Mouse (Mus musculus) G1E (cell line): Measurements from ENCODE around the gene Tbcb.

Experiments used
- CTCF ChIP-seq: IDR thresholded peaks from 2 replicates; pipeline ENCODE4 v1.5.1; 2012; ENCODE audit warnings: low read depth, low read length, inconsistent platforms, mixed read lengths
- GATA1 ChIP-seq: IDR thresholded peaks from 2 replicates; pipeline ENCODE4 v1.6.1; 2012; ENCODE audit warnings: borderline replicate concordance, low read length, inconsistent platforms, mixed read lengths
- GATA2 ChIP-seq: IDR thresholded peaks from 2 replicates; pipeline ENCODE4 v1.6.1; 2012; ENCODE audit warnings: low read depth, low read length, inconsistent platforms, borderline replicate concordance
- POLR2AphosphoS5 ChIP-seq: IDR thresholded peaks from 2 replicates; pipeline ENCODE4 v1.6.1; 2012; ENCODE audit warnings: low read depth, low read length, inconsistent platforms; ENCODE audit not compliant: insufficient replicate concordance
- TAL1 ChIP-seq: conservative IDR thresholded peaks from 2 replicates; pipeline ENCODE4 v1.6.1; 2012; ENCODE audit warnings: low read depth, low read length, inconsistent platforms, mixed read lengths

- TF ChIP-seq POLR2AphosphoS5: no peak
- no peak for TF ChIP-seq GATA2
- no peak for TF ChIP-seq GATA1
- TF ChIP-seq CTCF: no peak
- no peak for TF ChIP-seq TAL1
Measured at GRCm38 (mm10) chr7:30189116-30189491, 43.0 kb downstream of the Tbcb start.
